Mouse (Mus musculus): ENCODE data around the gene Zmiz1. TPM values are rescaled to one million over a fixed set of nuclear protein-coding genes. Genes with fewer than 3 reads are reported as not detected.

Zmiz1 gene
- polyA plus RNA-seq, 1 experiment from 2014 or later, result 57.0 TPM

DNA sequence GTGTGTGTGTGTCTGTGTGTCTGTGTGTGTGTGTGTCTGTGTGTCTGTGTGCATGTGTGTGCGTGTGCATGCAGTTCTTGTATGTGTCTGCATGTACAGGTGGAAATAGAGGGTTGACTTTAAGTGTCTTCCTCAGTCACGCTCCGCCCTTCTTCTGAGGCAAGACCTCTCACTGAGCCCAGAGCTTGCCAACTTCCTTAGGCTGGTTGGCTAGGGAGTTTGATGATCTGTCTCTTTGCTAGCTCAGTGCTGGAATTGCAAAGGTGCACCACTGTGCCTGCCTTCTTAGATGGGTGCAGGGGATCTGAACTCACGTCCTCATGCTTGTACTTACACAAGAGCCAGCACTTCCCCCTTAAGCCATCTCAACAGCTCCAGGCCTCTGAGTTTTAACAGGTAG is 84.1 kb downstream of the Zmiz1 start:
- 97% methylated on average over 4 of the region's 4 CpGs for WGBS
- Histone ChIP-seq H3K27ac (ENCODE audit: low read depth, low read length) (no peak overlapping the region), H3K4me1 (replicated peaks; ENCODE audit: control insufficient read depth, insufficient read depth, low read length) (peaks cover 9% of the 10 kb centered on the region; the same call in 1 of the 2 replicates), H3K36me3 (ENCODE audit: control insufficient read depth, insufficient read depth, low read length) (peaks cover 8% of the 10 kb centered on the region; the same call in 1 of the 2 replicates), H3K9me3 (ENCODE audit: control insufficient read depth, low read length) (no peaks in the 10 kb centered on the region), H3K27me3 (ENCODE audit: control insufficient read depth, insufficient read depth, low read length) (no peaks in the 10 kb centered on the region), H3K4me2 (replicated peaks; ENCODE audit: low read depth, low read length) (no peak overlapping the region), H3K4me3 (ENCODE audit: low read depth, low read length) (no peak overlapping the region), H3K9ac (ENCODE audit: low read depth, low read length) (no peak overlapping the region)
- ATAC-seq (ENCODE audit: low FRiP score) (no peak), DNase-seq (ENCODE audit: low spot score) (no peak)

DNA sequence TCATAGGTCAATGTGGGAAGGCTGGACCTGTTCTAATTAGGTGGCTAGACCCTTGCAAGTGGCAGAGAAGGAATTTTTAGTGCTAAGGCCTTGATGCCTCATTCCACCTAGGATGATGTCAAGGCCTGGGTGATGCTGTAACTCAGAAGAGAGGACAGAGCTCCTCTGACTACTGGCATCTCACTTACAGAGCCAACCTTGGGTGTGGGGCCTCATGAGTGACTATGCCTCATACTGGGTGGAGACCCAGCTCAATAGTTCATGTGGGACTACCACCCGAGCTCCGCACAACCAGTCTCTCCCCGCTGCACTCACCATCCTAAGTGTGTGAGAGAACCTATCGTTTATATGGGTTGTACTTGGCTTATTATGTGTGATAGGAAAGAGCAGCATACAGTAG is 84.9 kb downstream of the Zmiz1 start:
- H3K9me3 ChIP-seq (ENCODE audit: control insufficient read depth, low read length), result no peaks in the 10 kb centered on the region
- no peaks in the 10 kb centered on the region for H3K27me3 ChIP-seq (ENCODE audit: control insufficient read depth, insufficient read depth, low read length)
- no peak overlapping the region for H3K27ac ChIP-seq (ENCODE audit: low read depth, low read length)
- no peak for ATAC-seq (ENCODE audit: low FRiP score)
- no peak overlapping the region for H3K4me3 ChIP-seq (ENCODE audit: low read depth, low read length)
- no peak overlapping the region for H3K4me2 ChIP-seq (replicated peaks; ENCODE audit: low read depth, low read length)
- H3K4me1 ChIP-seq (replicated peaks; ENCODE audit: control insufficient read depth, insufficient read depth, low read length), result peaks cover 9% of the 10 kb centered on the region; the same call in 1 of the 2 replicates
- no peak for DNase-seq (ENCODE audit: low spot score)
- WGBS, result 96% methylated on average over 4 of the region's 4 CpGs
- peaks cover 8% of the 10 kb centered on the region; the same call in 1 of the 2 replicates for H3K36me3 ChIP-seq (ENCODE audit: control insufficient read depth, insufficient read depth, low read length)
- no peak overlapping the region for H3K9ac ChIP-seq (ENCODE audit: low read depth, low read length)

DNA sequence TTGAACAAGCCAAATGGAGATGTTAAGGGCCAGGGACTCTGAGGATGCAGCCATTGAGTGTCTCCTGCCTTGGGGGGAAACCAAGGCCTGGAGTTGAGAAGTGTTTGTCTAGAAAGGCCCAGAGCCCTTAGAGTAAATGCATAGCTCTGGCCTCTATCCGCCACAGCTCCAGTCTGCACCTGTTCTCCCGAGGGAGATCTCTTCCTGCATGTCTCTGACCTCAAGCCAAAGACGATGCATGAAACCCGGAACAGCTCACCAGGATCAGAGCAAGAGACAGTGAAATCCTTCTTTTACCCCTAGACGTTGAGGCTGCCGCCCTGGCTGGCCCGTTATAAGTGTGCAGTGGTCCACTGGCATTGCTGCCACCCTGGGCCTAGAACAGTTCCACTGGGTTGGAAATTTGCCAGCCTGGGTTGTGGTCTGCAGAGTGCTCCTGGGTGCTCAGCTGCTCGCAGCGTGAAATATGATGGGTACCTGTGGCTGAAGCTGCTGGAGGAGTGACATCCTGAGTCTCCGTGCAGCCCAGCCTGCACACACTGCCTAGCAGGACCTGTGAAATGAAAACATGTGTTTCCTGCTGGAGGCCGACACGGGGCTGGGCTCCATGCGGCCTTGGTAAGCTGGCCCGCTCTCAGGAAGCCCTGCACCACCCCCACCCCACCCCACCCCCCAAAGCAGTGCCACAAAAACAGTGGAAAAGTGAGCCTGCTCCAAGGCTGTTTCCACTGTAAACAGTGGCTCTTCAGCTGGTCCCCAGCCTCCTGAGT is 88.1 kb downstream of the Zmiz1 start:
- peaks cover 15% of the 10 kb centered on the region for H3K4me1 ChIP-seq (replicated peaks; ENCODE audit: control insufficient read depth, insufficient read depth, low read length)
- H3K36me3 ChIP-seq (ENCODE audit: control insufficient read depth, insufficient read depth, low read length), result peaks cover 8% of the 10 kb centered on the region; the same call in 1 of the 2 replicates
- no peak overlapping the region for H3K4me2 ChIP-seq (replicated peaks; ENCODE audit: low read depth, low read length)
- no peak overlapping the region for H3K27ac ChIP-seq (ENCODE audit: low read depth, low read length)
- H3K9me3 ChIP-seq (ENCODE audit: control insufficient read depth, low read length), result no peaks in the 10 kb centered on the region
- 68% methylated on average over 14 of the region's 14 CpGs for WGBS
- no peak for DNase-seq (ENCODE audit: low spot score)
- H3K9ac ChIP-seq (ENCODE audit: low read depth, low read length), result no peak overlapping the region
- no peak for ATAC-seq (ENCODE audit: low FRiP score)
- no peaks in the 10 kb centered on the region for H3K27me3 ChIP-seq (ENCODE audit: control insufficient read depth, insufficient read depth, low read length)
- H3K4me3 ChIP-seq (ENCODE audit: low read depth, low read length), result no peak overlapping the region

DNA sequence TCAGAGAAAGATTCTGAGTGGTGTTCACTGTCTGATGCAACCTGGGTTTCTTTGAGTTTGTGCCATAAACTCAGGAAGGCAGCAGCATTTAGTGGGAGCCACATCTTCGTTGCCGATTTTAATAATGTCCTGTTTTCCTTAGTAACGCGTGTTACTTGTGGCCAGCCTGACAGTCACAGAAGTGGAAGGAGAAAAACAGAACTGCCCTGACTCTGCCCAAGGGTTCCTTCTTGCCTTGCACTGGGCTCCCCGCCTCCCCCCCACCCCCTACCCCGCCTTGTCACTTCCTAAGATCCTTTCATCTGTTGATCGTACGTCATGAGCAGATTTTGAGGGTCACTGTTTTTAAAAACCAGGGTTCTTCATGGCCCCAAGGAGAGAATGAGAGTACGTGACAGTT is 88.9 kb downstream of the Zmiz1 start:
- DNase-seq (ENCODE audit: low spot score), result no peak
- 78% methylated on average over 9 of the region's 9 CpGs for WGBS
- Histone ChIP-seq H3K9me3 (ENCODE audit: control insufficient read depth, low read length) (no peaks in the 10 kb centered on the region), H3K9ac (ENCODE audit: low read depth, low read length) (no peak overlapping the region), H3K4me1 (replicated peaks; ENCODE audit: control insufficient read depth, insufficient read depth, low read length) (peaks cover 16% of the 10 kb centered on the region), H3K4me2 (replicated peaks; ENCODE audit: low read depth, low read length) (no peak overlapping the region), H3K4me3 (ENCODE audit: low read depth, low read length) (no peak overlapping the region), H3K36me3 (ENCODE audit: control insufficient read depth, insufficient read depth, low read length) (peaks cover 8% of the 10 kb centered on the region; the same call in 1 of the 2 replicates), H3K27ac (ENCODE audit: low read depth, low read length) (no peak overlapping the region), H3K27me3 (ENCODE audit: control insufficient read depth, insufficient read depth, low read length) (no peaks in the 10 kb centered on the region)
- ATAC-seq (ENCODE audit: low FRiP score), result no peak

DNA sequence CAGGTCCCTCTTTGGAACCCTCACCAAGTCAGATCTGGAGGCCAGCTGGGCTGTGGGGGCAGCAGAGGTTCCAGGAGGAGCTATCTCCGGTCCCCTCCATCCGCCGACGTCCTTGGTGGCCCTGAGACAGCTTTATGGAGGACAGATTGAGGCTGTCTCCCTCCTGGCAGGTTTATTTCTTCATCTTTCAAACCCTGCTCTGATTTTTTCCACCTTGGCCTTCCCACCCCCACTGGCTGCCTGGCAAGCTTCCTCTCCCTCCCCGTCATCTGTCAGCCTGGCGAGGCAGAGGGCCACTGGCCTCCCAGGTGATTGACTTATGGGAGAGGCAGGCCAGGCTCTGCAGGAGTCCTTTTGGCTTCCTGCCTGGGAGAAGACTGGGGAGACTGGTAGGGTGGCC is 89.7 kb downstream of the Zmiz1 start:
- Histone ChIP-seq H3K9me3 (ENCODE audit: control insufficient read depth, low read length) (no peaks in the 10 kb centered on the region), H3K9ac (ENCODE audit: low read depth, low read length) (no peak overlapping the region), H3K4me3 (ENCODE audit: low read depth, low read length) (no peak overlapping the region), H3K27ac (ENCODE audit: low read depth, low read length) (peak overlapping the region; percentile 59; the same call in 1 of the 2 replicates), H3K4me2 (replicated peaks; ENCODE audit: low read depth, low read length) (no peak overlapping the region), H3K4me1 (replicated peaks; ENCODE audit: control insufficient read depth, insufficient read depth, low read length) (peaks cover 19% of the 10 kb centered on the region), H3K36me3 (ENCODE audit: control insufficient read depth, insufficient read depth, low read length) (peaks cover 8% of the 10 kb centered on the region; the same call in 1 of the 2 replicates), H3K27me3 (ENCODE audit: control insufficient read depth, insufficient read depth, low read length) (no peaks in the 10 kb centered on the region)
- ATAC-seq (ENCODE audit: low FRiP score) (no peak), DNase-seq (ENCODE audit: low spot score) (no peak)
- 69% methylated on average over 6 of the region's 6 CpGs for WGBS

DNA sequence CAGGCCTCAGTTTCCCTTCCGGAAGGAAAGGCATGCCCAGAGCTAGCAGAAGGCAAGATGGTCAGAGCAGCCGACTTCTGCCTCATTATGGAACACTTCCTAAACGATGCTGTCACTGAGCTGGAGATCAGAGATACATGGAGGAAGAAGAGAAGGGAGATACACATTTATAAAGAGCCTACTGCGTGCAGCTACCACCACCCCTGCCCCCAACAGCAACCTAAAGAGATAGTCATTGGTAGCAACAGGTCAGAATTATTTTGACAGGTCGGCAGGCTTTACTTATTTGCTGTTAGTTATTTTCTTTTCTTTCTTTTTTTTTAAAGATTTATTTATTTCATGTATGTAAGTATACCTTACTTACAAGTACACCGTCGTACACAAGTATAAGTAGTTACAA is 90.1 kb downstream of the Zmiz1 start:
- Histone ChIP-seq H3K36me3 (ENCODE audit: control insufficient read depth, insufficient read depth, low read length) (peaks cover 8% of the 10 kb centered on the region; the same call in 1 of the 2 replicates), H3K9me3 (ENCODE audit: control insufficient read depth, low read length) (no peaks in the 10 kb centered on the region), H3K4me2 (replicated peaks; ENCODE audit: low read depth, low read length) (no peak overlapping the region), H3K9ac (ENCODE audit: low read depth, low read length) (no peak overlapping the region), H3K4me1 (replicated peaks; ENCODE audit: control insufficient read depth, insufficient read depth, low read length) (peaks cover 19% of the 10 kb centered on the region), H3K27ac (ENCODE audit: low read depth, low read length) (no peak overlapping the region), H3K4me3 (ENCODE audit: low read depth, low read length) (no peak overlapping the region), H3K27me3 (ENCODE audit: control insufficient read depth, insufficient read depth, low read length) (no peaks in the 10 kb centered on the region)
- ATAC-seq (ENCODE audit: low FRiP score), result no peak
- DNase-seq (ENCODE audit: low spot score), result no peak
- 87% methylated on average over 7 of the region's 7 CpGs for WGBS

DNA sequence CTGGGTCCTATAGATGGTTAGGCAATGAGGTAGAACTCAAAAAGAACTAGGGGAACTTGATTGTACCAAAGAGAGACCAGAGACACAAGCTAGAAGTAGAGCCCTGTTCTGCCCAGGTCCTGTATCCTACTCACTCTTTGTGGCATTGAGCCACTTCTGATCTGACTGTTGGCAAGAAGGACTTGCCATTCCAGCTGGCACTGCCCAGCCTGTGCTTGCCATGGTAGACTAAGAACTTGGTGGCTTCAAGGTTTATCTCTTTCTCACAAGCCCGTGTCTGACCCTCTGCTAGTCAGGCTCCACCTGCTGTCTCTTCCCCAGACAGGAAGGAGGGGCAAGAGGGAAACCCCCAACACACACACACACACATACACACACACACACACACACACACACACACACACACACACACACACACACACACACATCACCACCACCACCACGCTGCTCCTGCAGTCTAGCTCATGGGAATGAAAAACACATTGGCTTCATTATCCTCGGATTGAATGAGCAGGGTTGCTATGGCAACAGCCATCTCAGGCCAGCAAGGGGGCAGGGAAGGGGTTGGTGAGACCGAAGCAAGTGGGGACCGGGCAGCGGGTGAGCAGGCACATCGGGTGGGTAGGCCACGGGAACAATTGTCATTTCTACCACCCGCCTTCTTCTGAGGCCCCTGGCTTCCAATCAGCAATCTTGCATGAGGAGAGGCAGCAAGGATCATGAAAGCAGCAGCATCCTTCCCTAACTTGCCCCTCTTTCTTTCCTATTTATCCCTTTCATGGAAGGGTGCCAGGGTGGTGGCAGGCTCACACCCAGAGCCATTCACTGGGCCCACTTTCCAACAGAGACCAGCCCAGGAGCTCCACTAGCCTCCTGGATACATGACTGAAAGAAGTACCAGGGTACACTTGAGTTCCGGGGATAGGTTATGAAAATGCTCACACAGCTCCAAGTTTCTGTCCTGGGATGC is 91.2 kb downstream of the Zmiz1 start:
- peak; percentile 79 for ATAC-seq (ENCODE audit: low FRiP score)
- H3K4me3 ChIP-seq (ENCODE audit: low read depth, low read length), result no peak overlapping the region
- peaks cover 8% of the 10 kb centered on the region; the same call in 1 of the 2 replicates for H3K36me3 ChIP-seq (ENCODE audit: control insufficient read depth, insufficient read depth, low read length)
- WGBS, result 14% methylated on average over 10 of the region's 10 CpGs
- DNase-seq (ENCODE audit: low spot score), result peak; percentile 80
- H3K27me3 ChIP-seq (ENCODE audit: control insufficient read depth, insufficient read depth, low read length), result no peaks in the 10 kb centered on the region
- H3K4me2 ChIP-seq (replicated peaks; ENCODE audit: low read depth, low read length), result no peak overlapping the region
- no peak overlapping the region for H3K9ac ChIP-seq (ENCODE audit: low read depth, low read length)
- H3K27ac ChIP-seq (ENCODE audit: low read depth, low read length), result peak overlapping the region; percentile 72
- H3K9me3 ChIP-seq (ENCODE audit: control insufficient read depth, low read length), result no peaks in the 10 kb centered on the region
- peaks cover 27% of the 10 kb centered on the region for H3K4me1 ChIP-seq (replicated peaks; ENCODE audit: control insufficient read depth, insufficient read depth, low read length)

DNA sequence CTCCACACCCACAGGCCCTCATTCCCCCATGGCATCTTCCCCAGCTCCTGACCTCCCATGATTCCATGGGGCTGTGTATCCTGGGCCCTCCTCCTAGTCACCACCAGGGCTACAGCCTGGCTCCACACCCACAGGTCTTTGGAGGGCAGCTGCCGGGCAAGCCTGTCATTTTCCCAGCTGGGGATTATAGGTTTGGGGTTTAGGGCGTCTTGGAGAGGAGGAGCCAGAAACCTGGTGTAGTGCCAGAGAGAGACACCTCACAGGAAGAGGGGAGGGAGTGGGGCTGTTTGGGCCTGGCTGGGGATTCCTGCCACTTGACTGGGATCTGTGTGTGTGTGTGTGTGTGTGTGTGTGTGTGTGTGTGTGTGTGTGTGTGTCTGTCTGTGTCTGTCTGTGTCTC is 92.7 kb downstream of the Zmiz1 start:
- Histone ChIP-seq H3K9me3 (ENCODE audit: control insufficient read depth, low read length) (no peaks in the 10 kb centered on the region), H3K36me3 (ENCODE audit: control insufficient read depth, insufficient read depth, low read length) (0 out of 2 replicates have a peak, but pooled peaks cover 3% of the 10 kb centered on the region), H3K4me1 (replicated peaks; ENCODE audit: control insufficient read depth, insufficient read depth, low read length) (peaks cover 34% of the 10 kb centered on the region), H3K4me3 (ENCODE audit: low read depth, low read length) (no peak overlapping the region), H3K27me3 (ENCODE audit: control insufficient read depth, insufficient read depth, low read length) (no peaks in the 10 kb centered on the region), H3K9ac (ENCODE audit: low read depth, low read length) (no peak overlapping the region), H3K27ac (ENCODE audit: low read depth, low read length) (no peak overlapping the region), H3K4me2 (replicated peaks; ENCODE audit: low read depth, low read length) (no peak overlapping the region)
- ATAC-seq (ENCODE audit: low FRiP score), result no peak
- DNase-seq (ENCODE audit: low spot score), result no peak
- 37% methylated on average over 2 of the region's 2 CpGs for WGBS

Data from hindbrain, embryonic 11.5 days (tissue).